Mouse (Mus musculus) thymus, adult 2 months (tissue): ENCODE results near the gene Olfr113. TPM values are rescaled to one million over a fixed set of nuclear protein-coding genes. Genes with fewer than 3 reads are reported as not detected.
"Not testable (repeated sequence)": the region's sequence is repeated elsewhere in the genome, so short reads cannot be mapped to it uniquely, and the experiment has no call there.

Source experiments
- DNase-seq: peaks from one replicate; pipeline ENCODE4 v3.0.0; 2021
- H3K27ac ChIP-seq: fragments of 200-500 bp; 2 replicates; pipeline ENCODE4 v1.5.1; 2012; ENCODE audit warnings: low read length, control low read depth; ENCODE audit not compliant: control insufficient read depth, insufficient read depth
- H3K27me3 ChIP-seq: fragments of 200-500 bp; 2 replicates; pipeline ENCODE4 v1.6.1; 2012; ENCODE audit warnings: mild to moderate bottlenecking, low read length, moderate library complexity, mixed read lengths; ENCODE audit not compliant: control insufficient read depth, insufficient read depth
- H3K36me3 ChIP-seq: fragments of 200-500 bp; 2 replicates; pipeline ENCODE4 v1.6.1; 2012; ENCODE audit warnings: mild to moderate bottlenecking, low read length, moderate library complexity; ENCODE audit not compliant: control insufficient read depth, insufficient read depth
- H3K4me1 ChIP-seq: fragments of 200-500 bp; replicated peaks from 2 replicates; pipeline ENCODE4 v1.6.1; 2012; ENCODE audit warnings: low read length; ENCODE audit not compliant: control insufficient read depth, insufficient read depth
- H3K4me3 ChIP-seq: fragments of 200-500 bp; 2 replicates; pipeline ENCODE4 v1.5.1; 2012; ENCODE audit warnings: mild to moderate bottlenecking, low read length, control low read depth, moderate library complexity; ENCODE audit not compliant: control insufficient read depth, insufficient read depth
- CTCF ChIP-seq: fragments of 200-500 bp; IDR thresholded peaks from 2 replicates; pipeline ENCODE4 v1.5.1; 2012; ENCODE audit warnings: mild to moderate bottlenecking, control low read depth, low read length, moderate library complexity, borderline replicate concordance; ENCODE audit not compliant: control insufficient read depth, poor library complexity, insufficient read depth; ENCODE audit errors: extremely low read depth
- POLR2A ChIP-seq: fragments of 200-500 bp; IDR thresholded peaks from 2 replicates; pipeline ENCODE4 v1.6.1; 2012; ENCODE audit warnings: mild to moderate bottlenecking, low read length, control low read depth, moderate library complexity; ENCODE audit not compliant: control insufficient read depth, poor library complexity, insufficient read depth; ENCODE audit errors: extremely low read depth
- WGBS: fragments of 180-500 bp; shearing (Covaris S2); methylation state at CpG from one replicate; pipeline ENCODE4 v1.1.7; 2018; 5-methylcytosine and 5-hydroxymethylcytosine counted together
- polyA plus RNA-seq: library from polyadenylated mRNA; depleted of rRNA; stranded (reverse); fragments of >200 nt; gene quantifications from 2 replicates; pipeline ENCODE4 v1.2.3, GENCODE M21; 2012; rRNA removed

Olfr113 gene
- polyA plus RNA-seq, 1 experiment: not detected

GRCm38 (mm10) chr17:37541454-37542119 lies 35.9 kb downstream of the Olfr113 start:
- H3K36me3 ChIP-seq: no peaks in the 10 kb centered on the region
- DNase-seq: no peak
- 86% methylated on average over 4 of the region's 4 CpGs for WGBS
- H3K4me3 ChIP-seq: no peak overlapping the region
- H3K27me3 ChIP-seq: no peaks in the 10 kb centered on the region
- no peak overlapping the region for H3K27ac ChIP-seq
- TF ChIP-seq POLR2A (no peak), CTCF (no peak)
- no peaks in the 10 kb centered on the region for H3K4me1 ChIP-seq

DNA sequence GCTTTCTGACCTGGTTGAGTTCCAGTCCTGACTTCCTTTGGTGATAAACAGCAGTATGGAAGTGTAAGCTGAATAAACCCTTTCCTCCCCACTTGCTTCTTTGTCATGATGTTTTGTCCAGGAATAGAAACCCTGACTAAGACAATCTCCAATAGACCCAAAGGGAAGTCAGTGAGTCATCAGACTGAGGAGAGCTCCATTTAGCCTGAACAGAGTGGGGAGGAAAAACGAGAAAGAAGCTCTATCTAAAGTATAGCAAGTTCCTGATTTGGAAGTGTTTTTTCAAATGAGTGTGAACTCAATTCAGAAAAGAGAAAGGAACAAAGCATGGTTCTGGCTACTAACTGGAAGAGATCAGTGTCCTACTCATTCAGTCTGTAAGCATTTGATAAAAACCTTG lies 39.0 kb downstream of the Olfr113 start:
- not testable (repeated sequence) for H3K4me1 ChIP-seq, H3K27ac ChIP-seq, H3K4me3 ChIP-seq, H3K36me3 ChIP-seq, DNase-seq, H3K27me3 ChIP-seq
- WGBS: 12% methylated on average over 1 of the region's 1 CpGs

DNA sequence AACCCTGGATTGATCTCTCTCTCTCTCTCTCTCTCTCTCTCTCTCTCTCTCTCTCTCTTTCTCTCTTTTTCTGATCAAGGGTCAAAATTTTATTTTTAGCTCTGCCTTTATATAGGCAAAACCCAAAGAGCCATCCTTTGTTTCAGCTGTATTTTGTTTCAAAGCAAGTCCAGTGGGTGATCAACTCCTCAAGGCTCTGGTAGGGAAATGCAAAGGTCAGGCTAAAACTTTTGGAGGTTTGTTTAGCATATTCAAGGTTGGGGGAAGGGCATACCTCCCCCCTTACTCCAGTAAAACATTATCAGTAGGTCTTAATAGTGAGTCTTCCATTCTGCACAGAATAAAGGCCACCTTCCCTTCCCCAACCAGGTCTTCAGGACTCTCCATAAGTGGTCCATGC lies 42.3 kb downstream of the Olfr113 start:
- no peaks in the 10 kb centered on the region for H3K27me3 ChIP-seq
- no peaks in the 10 kb centered on the region for H3K4me1 ChIP-seq
- DNase-seq: no peak
- H3K27ac ChIP-seq: no peak overlapping the region
- TF ChIP-seq POLR2A (no peak), CTCF (no peak)
- no peaks in the 10 kb centered on the region for H3K36me3 ChIP-seq
- no peak overlapping the region for H3K4me3 ChIP-seq

GRCm38 (mm10) chr17:37525427-37525826 lies 52.0 kb downstream of the Olfr113 start:
- not testable (repeated sequence) for H3K27me3 ChIP-seq

DNA sequence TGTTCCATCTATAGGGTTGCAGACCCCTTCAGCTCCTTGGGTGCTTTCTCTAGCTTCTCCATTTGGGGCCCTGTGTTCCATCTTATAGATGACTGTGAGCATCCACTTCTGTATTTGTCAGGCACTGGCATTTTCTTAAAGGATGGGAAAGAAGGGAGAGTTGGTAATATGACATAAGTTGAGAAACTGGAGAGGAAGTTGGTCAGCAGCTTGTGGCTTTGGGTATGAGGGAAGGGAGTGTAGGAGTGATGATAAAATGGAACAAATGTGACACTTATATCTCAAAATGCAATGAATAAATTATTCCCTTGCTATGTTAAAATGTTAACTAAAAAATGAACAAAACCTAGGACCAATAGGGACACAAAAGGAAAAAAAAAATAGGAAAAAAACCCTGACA lies 52.9 kb downstream of the Olfr113 start:
- not testable (repeated sequence) for DNase-seq, H3K4me1 ChIP-seq, H3K27me3 ChIP-seq, H3K4me3 ChIP-seq, H3K27ac ChIP-seq, H3K36me3 ChIP-seq

More at GRCm38 (mm10) chr17:37525427-37525826, 52.0 kb downstream of the Olfr113 start:
- WGBS: 8% methylated on average over 1 of the region's 1 CpGs
- H3K36me3 ChIP-seq, H3K27ac ChIP-seq, H3K4me3 ChIP-seq, H3K4me1 ChIP-seq, DNase-seq: not testable (repeated sequence)

Other genes with a start within 250 kb of the Olfr113 start
- gene Olfr103, start 238.0 kb downstream of the Olfr113 start, polyA plus RNA-seq: not detected in 2 replicates
- gene Olfr104-ps, start 218.1 kb downstream of the Olfr113 start, polyA plus RNA-seq: not detected in 2 replicates
- not detected in 2 replicates for gene Olfr105-ps, start 198.6 kb downstream of the Olfr113 start, polyA plus RNA-seq
- not detected in 2 replicates for gene Olfr106-ps, start 187.3 kb downstream of the Olfr113 start, polyA plus RNA-seq
- not detected in 2 replicates for gene Olfr107, start 178.4 kb downstream of the Olfr113 start, polyA plus RNA-seq
- not detected in 2 replicates for gene Olfr108, start 132.2 kb downstream of the Olfr113 start, polyA plus RNA-seq
- gene Olfr109, start 118.7 kb downstream of the Olfr113 start, polyA plus RNA-seq: not detected in 2 replicates
- gene H2-M2, start 94.1 kb downstream of the Olfr113 start, polyA plus RNA-seq: 20.8 and 24.8 TPM in 2 replicates
- gene Olfr110, start 85.2 kb downstream of the Olfr113 start, polyA plus RNA-seq: 0.24 and 0.77 TPM in 2 replicates
- gene Olfr111, start 69.6 kb downstream of the Olfr113 start, polyA plus RNA-seq: 2.5 and 3.4 TPM in 2 replicates
- not detected in 2 replicates for gene Olfr112, start 8.2 kb downstream of the Olfr113 start, polyA plus RNA-seq
- not detected in 2 replicates for gene Olfr114, start 15.1 kb upstream of the Olfr113 start, polyA plus RNA-seq
- gene Olfr115, start 49.4 kb upstream of the Olfr113 start, polyA plus RNA-seq: not detected in 2 replicates
- gene Olfr116, start 49.5 kb upstream of the Olfr113 start, polyA plus RNA-seq: not detected in 2 replicates
- not detected in 2 replicates for gene Olfr117, start 86.1 kb upstream of the Olfr113 start, polyA plus RNA-seq
- not detected in 2 replicates for gene Olfr118, start 89.3 kb upstream of the Olfr113 start, polyA plus RNA-seq
- gene Olfr119, start 118.9 kb upstream of the Olfr113 start, polyA plus RNA-seq: not detected in 2 replicates
- not detected in 2 replicates for gene Olfr120, start 144.1 kb upstream of the Olfr113 start, polyA plus RNA-seq
- gene Olfr121, start 171.2 kb upstream of the Olfr113 start, polyA plus RNA-seq: not detected in 2 replicates
- gene Olfr122, start 190.9 kb upstream of the Olfr113 start, polyA plus RNA-seq: not detected in 2 replicates
- gene Olfr123, start 215.9 kb upstream of the Olfr113 start, polyA plus RNA-seq: not detected in 2 replicates
- not detected in 2 replicates for gene Olfr124, start 222.2 kb upstream of the Olfr113 start, polyA plus RNA-seq